Mouse (Mus musculus) lung, postnatal 10 days (tissue): ENCODE results near the gene Jmjd6.
"Not testable (repeated sequence)": the region's sequence is repeated elsewhere in the genome, so short reads cannot be mapped to it uniquely, and the experiment has no call there.

Source experiments
- DNase-seq: peaks from one replicate; pipeline ENCODE4 v3.0.0; 2021

Jmjd6 gene

DNA sequence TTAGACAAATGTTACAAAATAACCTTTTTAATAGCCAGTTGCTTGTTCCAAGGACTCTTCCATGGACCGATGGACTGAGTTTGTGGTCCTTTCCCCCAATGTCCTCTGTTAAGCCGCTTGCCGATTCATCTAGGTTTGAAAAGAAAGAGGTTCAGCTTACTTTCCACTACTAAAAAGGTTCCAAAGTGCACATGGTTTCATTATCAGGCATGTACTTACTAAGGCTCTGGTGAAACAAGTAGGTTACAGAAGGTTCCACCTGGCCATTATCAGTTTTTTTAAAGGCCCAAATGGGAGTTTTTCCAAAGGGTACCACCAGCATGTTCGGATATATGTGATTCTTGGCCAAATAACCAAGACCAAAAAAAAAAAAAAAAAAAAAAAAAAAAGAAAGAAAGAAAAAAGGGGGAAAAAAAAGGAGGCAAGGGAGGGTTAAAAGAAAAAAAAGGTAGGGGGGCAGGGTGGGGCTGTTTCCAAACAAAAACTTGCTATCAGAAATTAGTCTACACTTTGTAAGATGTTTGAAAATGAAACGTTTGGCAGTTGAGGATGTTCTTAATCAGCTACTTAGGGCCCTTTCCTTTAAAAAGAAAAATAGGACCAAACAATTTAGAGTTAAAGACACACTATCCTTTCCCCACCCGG, 7.7 kb upstream of the Jmjd6 start:
- no peak for DNase-seq

GRCm38 (mm10) chr11:116850085-116850484, 6.8 kb upstream of the Jmjd6 start:
- no peak for DNase-seq

DNA sequence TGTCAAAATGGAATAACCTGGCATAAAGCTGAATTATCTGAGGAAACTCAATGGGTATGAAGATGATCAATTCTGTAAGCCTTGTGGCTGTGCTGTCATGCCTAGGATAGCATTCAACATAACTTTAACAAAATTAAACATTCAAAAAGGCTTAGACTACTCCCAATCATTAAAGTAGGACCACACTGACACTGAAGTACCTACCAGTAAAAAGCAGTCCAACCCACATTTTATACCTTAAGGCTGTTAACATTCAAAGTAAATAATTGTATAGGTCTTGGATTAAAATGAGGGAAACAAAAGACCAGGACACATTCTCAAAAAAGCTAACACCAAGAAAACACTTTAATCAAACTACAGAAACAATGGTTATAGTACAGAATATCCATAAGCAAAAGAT, 6.3 kb upstream of the Jmjd6 start:
- DNase-seq, result no peak

DNA sequence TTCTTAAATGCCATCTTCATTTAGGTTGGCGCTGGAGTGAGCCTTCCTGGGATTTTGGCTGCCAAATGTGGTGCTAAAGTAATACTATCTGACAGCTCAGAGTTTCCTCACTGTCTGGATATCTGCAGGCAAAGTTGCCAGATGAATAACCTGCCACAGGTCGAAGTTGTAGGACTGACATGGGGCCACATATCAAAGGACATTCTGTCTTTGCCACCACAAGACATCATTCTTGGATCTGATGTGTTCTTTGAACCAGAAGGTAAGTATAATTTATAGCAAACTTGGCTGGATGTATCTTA, 5.6 kb upstream of the Jmjd6 start:
- not testable (repeated sequence) for DNase-seq

- no peak for DNase-seq
Observed at GRCm38 (mm10) chr11:116848086-116848876, 5.0 kb upstream of the Jmjd6 start.

DNA sequence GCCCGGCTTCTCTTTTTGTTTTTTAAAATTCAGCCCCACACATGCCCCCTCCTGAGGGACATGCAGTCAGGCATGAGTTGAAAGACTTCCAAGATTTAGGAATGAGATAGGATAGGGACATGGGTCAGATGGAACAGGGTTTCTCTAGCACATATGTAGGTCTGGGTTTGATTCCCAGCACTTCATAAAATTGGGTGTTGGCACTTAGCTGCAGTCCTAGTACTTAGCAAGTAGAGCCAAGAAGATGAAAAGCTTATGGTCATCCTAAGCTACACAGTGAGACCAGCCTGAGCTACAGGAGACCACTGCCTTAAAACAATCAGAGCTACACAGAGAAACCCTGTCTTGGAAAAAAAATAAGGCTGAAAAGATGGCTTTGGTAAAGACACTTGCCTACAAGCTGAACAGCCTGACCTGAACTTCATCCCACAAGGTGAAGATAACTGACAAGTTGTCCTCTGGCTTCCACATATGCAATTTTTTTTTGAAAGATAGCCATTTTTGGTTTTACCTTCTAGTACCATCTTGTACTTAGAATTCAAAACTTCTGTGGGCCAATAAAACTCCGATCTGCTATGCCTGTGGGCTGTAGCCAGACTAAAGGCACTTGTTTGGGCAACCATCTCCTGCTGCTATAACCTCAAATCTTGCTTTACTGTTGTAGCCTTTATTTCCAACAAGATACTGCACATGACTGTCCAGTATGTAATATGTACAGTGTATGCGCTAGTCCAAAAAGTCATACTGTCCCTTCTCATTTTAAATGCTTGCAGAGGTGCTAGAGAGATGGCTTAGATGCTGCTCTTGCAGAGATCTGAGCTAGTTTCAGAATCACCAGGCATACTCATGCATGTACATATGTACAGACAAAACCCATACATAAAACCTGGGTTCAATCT, 4.2 kb upstream of the Jmjd6 start:
- DNase-seq, result no peak

GRCm38 (mm10) chr11:116846593-116847181, 3.4 kb upstream of the Jmjd6 start:
- no peak for DNase-seq

GRCm38 (mm10) chr11:116842531-116843260, 553 bp downstream of the Jmjd6 start:
- peak; percentile 73 for DNase-seq

DNA sequence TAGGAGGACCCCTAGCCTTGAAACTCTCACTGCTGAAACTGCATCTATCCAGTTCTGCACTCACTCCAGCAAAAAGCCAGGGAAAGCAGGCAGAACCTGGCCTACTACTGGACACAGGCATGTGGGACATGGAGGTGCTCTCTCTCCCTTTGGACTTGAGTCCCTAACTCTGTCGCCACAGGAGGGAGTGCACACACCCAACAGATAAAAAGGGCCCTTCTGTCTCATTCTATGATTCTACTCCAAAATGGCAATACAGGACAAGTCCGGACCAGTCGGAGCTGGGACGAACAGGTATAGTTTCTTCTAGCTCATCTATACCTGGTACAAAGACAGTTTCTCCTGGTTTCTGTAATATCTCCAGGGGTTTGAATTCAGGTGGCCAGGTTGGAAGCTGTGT, 2.5 kb downstream of the Jmjd6 start:
- no peak for DNase-seq

- no peak for DNase-seq
Observed at GRCm38 (mm10) chr11:116839601-116840000, 3.6 kb downstream of the Jmjd6 start.

GRCm38 (mm10) chr11:116838936-116839335, 4.3 kb downstream of the Jmjd6 start:
- DNase-seq, result no peak

DNA sequence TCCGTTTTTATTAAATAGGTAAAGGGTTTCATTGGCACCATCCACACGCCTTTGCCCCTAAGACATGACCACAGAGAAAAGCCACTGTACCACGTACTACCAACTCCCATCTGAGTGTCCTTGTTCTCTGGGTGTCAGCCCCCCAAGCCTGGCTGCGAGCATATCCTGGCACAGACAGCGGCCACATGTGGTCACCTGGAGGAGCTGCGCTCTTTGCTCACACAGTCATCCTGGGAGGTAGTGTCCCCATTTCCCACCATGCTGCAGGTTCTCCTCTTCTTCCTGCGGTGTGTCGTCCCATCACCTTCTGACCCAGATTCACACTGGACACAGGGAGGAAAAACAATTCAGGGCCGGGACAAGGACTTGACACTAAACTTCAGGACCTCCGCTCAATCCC, 5.8 kb downstream of the Jmjd6 start:
- no peak for DNase-seq

GRCm38 (mm10) chr11:116836283-116836682, 7.0 kb downstream of the Jmjd6 start:
- no peak for DNase-seq

GRCm38 (mm10) chr11:116834954-116835353, 8.3 kb downstream of the Jmjd6 start:
- no peak for DNase-seq

GRCm38 (mm10) chr11:116832172-116832685, 11.0 kb downstream of the Jmjd6 start:
- no peak for DNase-seq

GRCm38 (mm10) chr11:116827534-116828165, 15.6 kb downstream of the Jmjd6 start, which contains the start of gene Mxra7:
Gene Mxra7, minus strand, starts transcription at chr11:116828046.
- peak; percentile 91 for DNase-seq

DNA sequence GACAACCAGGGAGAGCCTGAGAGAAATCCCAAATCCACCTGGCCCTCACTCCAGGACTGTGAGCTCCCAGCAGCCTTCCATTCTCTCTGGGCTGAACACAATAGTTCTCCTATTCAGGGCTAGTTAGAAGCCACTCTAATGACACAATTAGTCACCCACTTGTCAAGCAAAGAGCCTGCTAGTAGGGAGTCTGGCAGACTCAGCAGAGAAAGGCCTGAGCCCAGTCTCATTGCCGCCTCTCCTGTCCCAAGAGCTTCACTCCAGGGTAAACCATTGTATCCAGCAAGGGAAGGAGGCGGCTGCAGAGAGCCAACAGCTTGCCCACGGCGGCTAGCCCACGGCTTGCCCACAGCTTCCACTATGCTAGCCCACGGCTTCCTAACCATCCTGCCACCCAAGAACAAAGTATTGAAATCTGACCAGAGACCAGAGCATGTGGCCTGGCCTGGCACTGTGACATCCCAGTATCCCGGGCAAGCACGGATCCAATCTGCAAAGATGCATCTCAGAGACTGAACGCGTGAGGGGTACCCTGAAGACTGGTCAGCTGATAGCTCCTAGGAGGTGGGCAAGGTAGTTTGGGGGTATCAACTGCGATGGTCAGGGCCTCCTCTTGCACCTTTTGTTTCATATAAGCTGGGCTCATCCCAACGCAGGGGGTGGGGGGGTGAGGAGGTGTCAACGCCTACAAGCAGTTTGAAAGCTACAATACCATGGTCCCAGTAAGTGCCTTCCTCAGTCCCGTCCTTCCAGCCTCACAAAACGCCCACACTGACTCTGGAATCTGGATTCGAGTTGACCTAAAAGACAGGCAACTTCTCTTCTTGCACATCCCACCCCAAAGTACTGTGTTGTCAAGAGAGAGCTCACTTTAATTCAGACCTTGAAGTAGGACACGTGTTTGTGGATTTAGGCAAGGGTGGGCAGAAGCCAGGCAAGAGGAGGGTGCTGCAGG, 16.4 kb downstream of the Jmjd6 start:
- no peak for DNase-seq

GRCm38 (mm10) chr11:116825230-116825629, 18.0 kb downstream of the Jmjd6 start:
- no peak for DNase-seq

DNA sequence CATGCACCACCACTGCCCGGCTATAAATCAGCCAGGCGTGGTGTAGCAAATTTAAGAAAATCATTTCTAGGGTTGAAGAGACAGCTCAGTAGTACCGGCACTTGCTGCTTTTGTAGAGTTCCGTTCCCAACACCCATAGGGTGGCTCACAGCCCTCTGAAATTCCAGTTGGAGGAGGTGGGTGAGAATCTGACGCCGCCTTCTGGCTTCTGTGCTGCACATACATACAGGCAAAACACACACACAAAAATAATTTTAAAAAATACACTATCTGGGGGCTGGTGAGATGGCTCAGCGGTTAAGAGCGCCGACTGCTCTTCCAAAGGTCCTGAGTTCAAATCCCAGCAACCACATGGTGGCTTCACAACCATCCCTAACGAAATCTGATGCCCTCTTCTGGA, 19.4 kb downstream of the Jmjd6 start:
- not testable (repeated sequence) for DNase-seq

- no peak for DNase-seq
Observed at GRCm38 (mm10) chr11:116823255-116823654, 20.0 kb downstream of the Jmjd6 start.

DNA sequence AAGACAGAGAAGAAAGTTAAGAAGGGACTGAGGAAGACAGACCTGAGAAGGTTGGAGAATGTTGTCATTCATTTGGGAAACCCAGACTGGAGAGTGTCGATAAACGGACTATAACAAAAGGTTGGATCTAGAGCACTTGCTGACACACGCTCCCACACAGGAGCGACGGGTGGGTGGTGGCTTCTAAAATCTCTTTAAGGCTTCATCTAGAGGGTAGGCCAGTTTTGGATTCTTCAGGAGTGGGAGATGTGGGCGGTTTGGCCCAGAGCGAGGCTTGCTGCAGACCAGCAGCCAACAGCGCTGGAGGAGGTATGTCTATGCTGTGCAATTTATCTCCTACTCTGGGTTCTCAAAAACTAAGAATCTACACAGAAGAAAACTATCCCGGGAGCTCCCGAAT, 20.6 kb downstream of the Jmjd6 start:
- no peak for DNase-seq
